Mouse (Mus musculus) frontal cortex, postnatal 25 days (tissue): ENCODE measurements at regions not wholly inside any gene's neighbourhood (a gene's known extent, or its start where the extent isn't known, plus 50 kb on each side); places are given as distances from the start of the nearest gene placed in this dataset.

Source experiments
- DNase-seq, 2 experiments: peaks; one replicate each; pipeline ENCODE4 v3.0.0; 2022; ENCODE audit warnings: low spot score in 2 of 2

- no peak for DNase-seq
Observed at GRCm38 (mm10) chr5:133113183-133113582, 570.0 kb upstream of the Auts2 start.

DNA sequence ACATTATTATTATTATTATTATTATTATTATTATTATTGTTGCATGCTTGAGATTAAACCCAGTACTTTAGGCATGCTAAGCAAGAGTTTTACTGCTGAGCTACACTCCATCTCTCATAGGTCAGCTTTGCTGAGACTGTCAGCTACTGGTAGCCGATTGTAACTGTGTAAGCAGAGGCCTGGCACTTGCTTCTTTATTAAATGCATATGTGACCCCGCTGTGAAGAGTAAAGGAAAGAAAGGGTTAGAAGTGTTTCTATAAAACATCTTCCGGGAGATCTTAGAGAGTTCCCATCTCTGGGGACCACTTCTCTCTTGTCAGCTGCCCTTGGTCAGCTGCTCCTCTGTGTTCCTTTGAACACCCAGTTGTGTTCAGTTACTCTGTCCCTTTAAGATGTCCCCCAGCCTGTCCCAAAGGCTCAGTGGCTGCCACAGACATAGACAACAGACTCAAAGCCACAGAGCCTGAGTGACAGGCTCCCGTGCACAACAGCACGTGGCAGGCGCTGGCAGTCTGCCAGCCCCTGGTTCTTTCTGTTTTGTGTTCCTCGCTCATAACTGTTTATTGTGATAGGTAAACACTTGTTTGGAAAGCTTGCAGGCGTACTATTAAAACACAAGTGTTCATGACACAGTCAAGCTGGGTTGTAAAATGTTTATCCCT lies 563.7 kb upstream of the Auts2 start:
- no peak for DNase-seq

DNA sequence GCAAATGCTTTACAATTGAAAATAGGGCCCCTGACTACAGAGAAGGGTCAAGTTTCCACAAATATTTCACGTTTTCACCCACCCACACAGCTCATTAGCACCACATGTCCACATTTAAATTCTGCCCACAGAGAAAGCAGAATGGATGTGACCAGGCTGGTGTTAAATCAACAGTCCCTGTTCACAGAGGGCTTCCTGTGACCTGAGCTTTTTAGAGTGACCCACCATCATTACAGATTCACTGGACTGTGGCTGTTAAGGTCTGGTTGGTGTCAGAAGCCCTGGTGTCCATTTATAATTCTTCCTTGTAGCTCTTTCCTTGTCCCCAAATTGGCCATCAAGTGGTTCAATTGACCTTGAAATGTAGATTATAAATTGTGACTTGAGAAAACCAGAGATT lies 553.2 kb upstream of the Auts2 start:
- DNase-seq, result no peak

DNA sequence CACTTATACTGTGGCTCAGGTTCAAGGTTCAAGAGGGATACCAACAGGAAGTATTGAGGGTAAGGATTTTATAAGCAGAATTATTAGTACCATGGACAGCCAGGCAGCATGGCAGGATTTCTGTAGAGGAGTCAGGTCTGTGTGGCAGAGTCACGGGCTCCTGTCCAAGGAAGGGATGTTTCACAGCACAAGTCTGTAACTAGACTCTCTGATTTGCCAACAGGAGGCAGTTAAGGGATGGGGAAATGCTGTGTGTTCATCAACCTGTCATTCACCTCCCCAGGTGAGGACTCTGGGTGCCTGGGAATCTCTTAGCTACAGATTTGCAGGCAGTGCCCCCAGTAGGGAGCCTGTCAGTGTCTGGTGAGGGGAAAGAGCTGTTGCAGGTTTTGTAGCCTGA lies 541.7 kb upstream of the Auts2 start:
- DNase-seq, result no peak

GRCm38 (mm10) chr5:133080751-133081150 lies 537.6 kb upstream of the Auts2 start:
- DNase-seq, result no peak

- no peak for DNase-seq
Observed at GRCm38 (mm10) chr5:133078916-133079315, 535.8 kb upstream of the Auts2 start.

- DNase-seq, result no peak
Observed at GRCm38 (mm10) chr5:133078390-133078789, 535.2 kb upstream of the Auts2 start.

GRCm38 (mm10) chr5:133073317-133073716 lies 530.2 kb upstream of the Auts2 start:
- no peak for DNase-seq

DNA sequence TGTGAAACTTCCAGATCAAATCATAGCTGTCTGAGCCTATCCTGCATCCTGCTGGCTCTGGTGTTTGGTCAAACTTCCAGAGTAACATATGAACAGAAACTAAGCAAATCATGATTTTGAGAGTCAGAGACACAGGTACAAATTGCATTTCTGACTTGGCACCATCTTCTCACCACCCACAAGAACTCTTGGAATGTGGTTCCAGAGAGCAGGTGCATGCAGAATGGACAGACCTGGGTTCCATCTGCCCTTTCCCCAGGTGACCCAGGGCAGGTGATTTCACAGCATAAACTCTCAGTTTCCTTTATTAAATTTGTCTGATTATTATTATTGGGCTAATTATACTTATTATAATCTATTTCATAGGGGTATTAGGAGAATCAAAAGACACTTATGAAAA lies 527.0 kb upstream of the Auts2 start:
- DNase-seq, result no peak

DNA sequence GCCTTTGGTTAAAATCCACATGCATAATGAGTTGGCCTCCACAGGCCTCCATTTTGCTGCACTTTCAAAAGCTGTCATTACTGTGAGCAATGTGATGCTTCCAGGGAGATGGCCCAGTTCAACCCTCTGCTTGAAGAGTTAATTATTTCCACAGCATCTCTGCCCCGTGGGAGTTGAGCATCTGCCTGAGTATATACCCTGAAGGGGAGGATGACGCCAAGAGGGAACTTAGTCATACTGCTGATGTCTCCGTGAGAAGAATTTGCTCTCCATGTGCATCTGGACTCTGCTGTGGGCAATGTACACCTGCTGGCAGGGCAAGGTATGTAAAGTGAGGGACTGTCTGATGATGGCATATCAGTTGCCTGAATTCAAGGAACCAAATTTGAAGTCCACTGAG lies 519.3 kb upstream of the Auts2 start:
- DNase-seq, result peak in 1 of 2 experiments; percentile 9

DNA sequence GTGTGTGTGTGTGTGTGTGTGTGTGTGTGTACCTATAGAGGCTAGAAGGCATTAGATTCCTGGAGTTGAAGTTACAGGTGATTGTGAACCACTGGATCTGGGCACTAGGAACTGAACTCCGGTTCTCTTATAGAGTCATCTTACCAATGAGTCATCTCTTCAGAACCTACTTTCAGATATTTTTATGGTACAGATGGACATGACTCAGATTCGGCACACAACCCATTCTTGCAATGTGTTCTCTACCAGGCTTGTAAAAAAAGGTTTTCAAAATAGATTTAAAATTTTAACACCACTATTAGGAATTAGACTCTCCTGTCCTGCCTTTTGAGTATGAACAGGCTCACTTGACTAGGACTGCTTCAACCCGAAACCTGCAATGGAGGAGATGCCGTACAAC lies 504.3 kb upstream of the Auts2 start:
- no peak for DNase-seq

GRCm38 (mm10) chr5:133045637-133046036 lies 502.5 kb upstream of the Auts2 start:
- DNase-seq, result no peak

DNA sequence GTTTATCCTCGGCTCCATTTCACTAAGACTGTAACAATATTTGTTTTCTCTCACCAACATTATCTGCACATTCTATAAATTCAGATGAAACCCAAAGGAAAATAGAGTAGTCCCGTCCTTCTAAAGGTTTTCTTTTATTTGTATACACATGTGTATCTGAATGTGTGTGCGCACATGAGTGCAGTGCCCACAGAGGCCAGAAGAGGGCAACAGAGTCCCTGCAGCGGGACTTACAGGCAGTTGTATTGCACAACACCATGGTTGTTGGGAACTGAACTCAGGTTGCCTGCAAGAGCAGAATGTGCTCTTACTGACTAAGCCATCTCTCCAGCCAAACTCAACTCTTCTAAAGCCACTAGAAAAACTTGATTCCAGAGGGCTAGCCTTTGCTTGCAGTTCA lies 484.4 kb upstream of the Auts2 start:
- DNase-seq, result no peak

DNA sequence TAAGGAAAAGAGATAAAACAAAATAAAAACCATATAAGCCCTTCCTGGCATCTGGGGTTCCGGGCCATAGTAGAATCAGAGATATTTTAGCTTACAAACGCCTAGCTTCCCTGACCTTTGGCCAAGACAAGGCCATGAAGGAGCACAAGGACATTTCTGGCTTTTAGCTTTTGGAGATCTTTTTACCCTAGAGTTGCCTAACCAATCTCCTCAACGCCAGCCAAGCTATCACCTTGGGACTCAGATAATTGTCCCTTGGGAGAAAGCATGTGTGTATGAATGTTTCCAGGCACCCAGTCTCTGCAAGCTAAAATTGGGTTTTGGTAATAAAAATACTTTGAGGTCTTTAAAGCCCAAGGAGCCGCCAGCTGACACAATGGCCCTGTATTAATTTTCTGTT lies 482.0 kb upstream of the Auts2 start:
- DNase-seq, result no peak

DNA sequence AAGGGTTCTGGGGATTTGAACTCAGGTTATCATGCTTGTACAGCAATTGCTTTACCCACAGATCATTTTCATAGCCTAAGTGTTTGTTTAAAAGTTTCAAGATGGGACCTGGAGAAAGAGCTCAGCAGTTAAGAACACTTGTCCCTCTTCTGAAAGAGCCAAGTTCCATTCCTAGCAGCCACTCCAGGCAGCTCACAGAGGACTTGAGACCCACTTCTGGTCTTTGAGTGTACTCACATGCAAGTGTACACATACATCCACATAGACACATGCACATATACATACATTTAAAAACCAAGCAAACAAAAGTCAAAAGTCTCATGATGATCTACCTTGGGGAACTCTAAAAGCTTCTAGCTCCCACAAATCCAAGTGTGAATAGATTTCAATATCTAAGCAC lies 477.7 kb upstream of the Auts2 start:
- DNase-seq, result no peak

DNA sequence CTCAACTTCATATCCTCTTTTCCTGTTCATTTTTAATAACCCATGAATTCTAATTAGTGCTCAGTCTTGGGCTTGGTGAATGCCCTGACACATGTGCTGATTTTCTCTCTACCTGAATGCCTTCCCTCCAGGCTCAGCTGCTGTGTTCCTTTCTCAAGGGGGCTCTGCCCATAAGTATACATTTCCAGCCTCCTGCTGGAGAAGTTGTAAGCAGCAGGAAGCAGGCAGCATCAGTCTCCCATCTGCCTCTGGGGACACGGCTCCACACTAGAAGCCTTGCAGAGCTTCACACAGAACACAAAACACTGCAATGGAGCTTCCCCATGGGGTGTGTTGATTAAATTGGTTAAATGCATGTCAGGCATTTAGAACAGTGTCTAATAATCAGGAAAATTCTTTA lies 477.0 kb upstream of the Auts2 start:
- DNase-seq, result no peak

DNA sequence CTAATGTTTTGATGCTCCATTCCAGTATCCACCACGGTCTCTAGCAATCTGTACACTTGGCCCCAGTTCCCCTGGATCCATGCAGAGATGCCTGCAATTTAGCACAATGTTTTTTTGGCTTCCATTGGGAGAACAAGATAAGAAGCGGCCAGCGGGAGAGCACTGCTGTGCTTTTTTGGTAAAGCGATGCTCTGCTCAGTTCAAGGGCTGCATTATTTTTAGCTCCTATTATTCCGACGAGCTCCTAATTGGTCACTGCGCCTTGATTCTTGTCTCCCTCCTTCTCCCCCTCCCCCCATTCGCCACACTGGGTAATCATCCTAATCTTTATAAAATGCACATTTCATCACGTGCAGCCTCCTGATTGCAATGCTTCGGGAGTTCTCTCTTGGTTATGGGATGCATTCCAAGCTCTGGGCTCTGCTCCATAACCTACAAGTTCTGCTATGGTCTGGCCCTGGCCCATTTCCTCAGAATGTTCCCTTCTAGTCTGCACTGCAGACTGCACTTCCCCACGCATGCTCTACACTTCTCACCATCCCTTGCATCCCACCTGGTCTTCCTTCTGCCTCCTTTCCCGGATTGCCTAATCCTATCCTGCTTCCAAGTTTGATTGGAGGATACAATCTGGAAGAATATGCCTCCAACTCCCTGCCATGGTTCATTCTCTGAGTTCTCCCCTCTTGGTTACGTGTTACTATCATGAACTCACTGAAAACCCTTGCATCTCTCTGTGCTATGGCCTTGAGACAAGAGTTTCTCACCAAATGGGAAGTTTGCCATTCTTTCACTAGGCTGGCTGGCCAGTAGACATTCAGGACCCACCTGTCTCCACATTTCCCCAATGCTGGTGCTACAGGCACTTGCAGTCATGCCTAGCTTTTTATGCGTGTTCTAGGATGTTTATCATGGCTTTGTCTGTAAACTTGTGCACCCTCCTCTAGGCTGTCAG lies 467.8 kb upstream of the Auts2 start:
- peak; percentile 7 to 14 for DNase-seq

DNA sequence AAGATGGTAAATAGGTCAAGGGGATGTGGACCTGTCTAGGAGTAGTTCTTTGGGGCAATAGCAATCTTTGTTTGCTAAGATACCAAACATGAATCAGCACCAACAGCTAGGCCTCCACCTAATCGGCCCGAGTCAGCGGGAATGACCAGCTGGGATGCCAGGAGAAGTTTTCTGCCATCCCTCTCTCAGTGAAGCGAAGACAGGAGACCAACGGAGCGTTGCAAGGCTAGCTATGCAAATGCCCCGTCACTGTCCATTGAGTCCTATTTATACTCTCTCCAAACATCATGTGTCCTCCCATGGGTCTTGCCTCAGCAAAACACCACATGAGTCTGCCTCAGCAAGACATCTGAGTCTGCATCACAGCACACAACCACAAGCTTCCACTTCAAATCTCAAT lies 439.7 kb upstream of the Auts2 start:
- no peak for DNase-seq

DNA sequence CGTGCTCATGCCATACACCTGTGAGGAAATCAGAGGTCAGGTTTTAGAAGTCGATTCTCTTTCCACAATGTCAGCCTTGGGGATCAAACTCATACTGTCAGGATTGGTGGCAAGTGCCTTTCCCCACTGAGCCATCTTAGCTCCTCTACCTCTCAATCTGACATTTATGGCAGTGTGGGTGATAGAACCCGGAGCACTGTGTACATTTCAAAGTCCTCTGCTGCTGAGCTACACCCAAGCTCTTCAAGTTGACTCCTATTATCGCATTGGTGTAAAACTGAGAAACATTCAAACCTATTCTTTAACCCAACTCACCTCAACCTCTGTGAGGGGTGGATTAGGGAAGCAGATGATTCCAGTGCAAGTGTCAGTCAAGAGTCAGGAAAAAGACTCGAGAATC lies 435.9 kb upstream of the Auts2 start:
- DNase-seq, result no peak

- no peak for DNase-seq
Observed at GRCm38 (mm10) chr5:132975303-132975932, 432.3 kb upstream of the Auts2 start.

- DNase-seq, result no peak
Observed at GRCm38 (mm10) chr5:132974876-132975275, 431.7 kb upstream of the Auts2 start.

DNA sequence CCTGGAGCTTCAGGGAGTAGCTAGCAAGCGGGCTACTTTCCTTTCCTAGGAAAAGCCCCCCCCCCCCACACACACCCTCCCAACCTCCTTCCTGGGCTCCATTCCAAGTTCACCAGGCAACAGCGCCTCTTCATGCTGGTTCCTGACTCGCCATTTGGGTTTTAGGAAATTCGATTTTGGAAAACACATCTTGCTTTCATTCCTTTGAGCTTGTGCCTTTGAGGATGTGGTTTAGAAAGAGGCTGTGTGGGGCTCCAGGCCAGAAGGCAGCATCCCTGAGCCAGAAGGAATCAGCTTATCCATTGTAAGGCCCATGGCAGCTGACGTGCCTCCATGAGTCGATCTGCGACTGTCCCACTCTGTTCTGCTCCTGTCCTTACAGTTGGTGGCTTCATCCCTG lies 427.9 kb upstream of the Auts2 start:
- no peak for DNase-seq

- no peak for DNase-seq
Observed at GRCm38 (mm10) chr5:132969376-132969775, 426.2 kb upstream of the Auts2 start.
